Mouse (Mus musculus): ENCODE data around the gene Cntn1. TPM values are rescaled to one million over a fixed set of nuclear protein-coding genes. Genes with fewer than 3 reads are reported as not detected.

Cntn1 gene
- total and polyA plus RNA-seq, 3 experiments, result 0.11 TPM; not detected in 2

- ATAC-seq (ENCODE audit: extremely low read depth, insufficient number of reproducible peaks, low FRiP score, poor library complexity, severe bottlenecking), result no peak
- Histone ChIP-seq H3K4me1 (ENCODE audit: insufficient read depth, low read depth, low read length) (no peaks in the 10 kb centered on the region), H3K9me3 (replicated peaks) (peaks cover 20% of the 10 kb centered on the region), H3K36me3 (replicated peaks) (no peaks in the 10 kb centered on the region), H3K4me3 (ENCODE audit: low read depth, low read length) (no peak overlapping the region), H3K27me3 (ENCODE audit: insufficient read depth, low read length) (no peaks in the 10 kb centered on the region)
- TF ChIP-seq CTCF (IDR thresholded peaks at IDR 0.05; ENCODE audit: low read depth, low read length), result no peak
- TF ChIP-seq POLR2AphosphoS5 (IDR thresholded peaks at IDR 0.05; ENCODE audit: insufficient replicate concordance, low read depth, low read length), result no peak
- TF ChIP-seq GATA1 (IDR thresholded peaks at IDR 0.05; ENCODE audit: borderline replicate concordance, low read length), result no peak
- no peak for TF ChIP-seq TAL1 (conservative IDR thresholded peaks at IDR 0.05; ENCODE audit: low read depth, low read length)
- no peak for TF ChIP-seq GATA2 (IDR thresholded peaks at IDR 0.05; ENCODE audit: borderline replicate concordance, low read depth, low read length)
- DNase-seq (ENCODE audit: low spot score), result no peak
These were observed 109.8 kb downstream of the Cntn1 start for GRCm38 (mm10) chr15:92160855-92161162.

- H3K9me3 ChIP-seq (replicated peaks), result peaks cover 22% of the 10 kb centered on the region
- no peaks in the 10 kb centered on the region for H3K27me3 ChIP-seq (ENCODE audit: insufficient read depth, low read length)
- no peak overlapping the region for H3K4me3 ChIP-seq (ENCODE audit: low read depth, low read length)
- no peak for TF ChIP-seq TAL1 (conservative IDR thresholded peaks at IDR 0.05; ENCODE audit: low read depth, low read length)
- no peak for TF ChIP-seq POLR2AphosphoS5 (IDR thresholded peaks at IDR 0.05; ENCODE audit: insufficient replicate concordance, low read depth, low read length)
- TF ChIP-seq CTCF (IDR thresholded peaks at IDR 0.05; ENCODE audit: low read depth, low read length), result no peak
- TF ChIP-seq GATA1 (IDR thresholded peaks at IDR 0.05; ENCODE audit: borderline replicate concordance, low read length), result no peak
- no peak for TF ChIP-seq GATA2 (IDR thresholded peaks at IDR 0.05; ENCODE audit: borderline replicate concordance, low read depth, low read length)
- DNase-seq (ENCODE audit: low spot score), result no peak
- H3K4me1 ChIP-seq (ENCODE audit: insufficient read depth, low read depth, low read length), result no peaks in the 10 kb centered on the region
- ATAC-seq (ENCODE audit: extremely low read depth, insufficient number of reproducible peaks, low FRiP score, poor library complexity, severe bottlenecking), result no peak
- H3K36me3 ChIP-seq (replicated peaks), result no peaks in the 10 kb centered on the region
These were observed 110.4 kb downstream of the Cntn1 start for GRCm38 (mm10) chr15:92161163-92162025.

- TF ChIP-seq TAL1 (conservative IDR thresholded peaks at IDR 0.05; ENCODE audit: low read depth, low read length), result no peak
- TF ChIP-seq GATA1 (IDR thresholded peaks at IDR 0.05; ENCODE audit: borderline replicate concordance, low read length), result no peak
- TF ChIP-seq POLR2AphosphoS5 (IDR thresholded peaks at IDR 0.05; ENCODE audit: insufficient replicate concordance, low read depth, low read length), result no peak
- no peak for TF ChIP-seq GATA2 (IDR thresholded peaks at IDR 0.05; ENCODE audit: borderline replicate concordance, low read depth, low read length)
- TF ChIP-seq CTCF (IDR thresholded peaks at IDR 0.05; ENCODE audit: low read depth, low read length), result no peak
- ATAC-seq (ENCODE audit: extremely low read depth, insufficient number of reproducible peaks, low FRiP score, poor library complexity, severe bottlenecking), result no peak
- Histone ChIP-seq H3K4me1 (ENCODE audit: insufficient read depth, low read depth, low read length) (no peaks in the 10 kb centered on the region), H3K36me3 (replicated peaks) (no peaks in the 10 kb centered on the region), H3K27me3 (ENCODE audit: insufficient read depth, low read length) (no peaks in the 10 kb centered on the region), H3K4me3 (ENCODE audit: low read depth, low read length) (no peak overlapping the region), H3K9me3 (replicated peaks) (peaks cover 24% of the 10 kb centered on the region)
- DNase-seq (ENCODE audit: low spot score), result no peak
These were observed 111.9 kb downstream of the Cntn1 start for GRCm38 (mm10) chr15:92162835-92163234.

GRCm38 (mm10) chr15:92164127-92164526 is 113.2 kb downstream of the Cntn1 start:
- H3K9me3 ChIP-seq (replicated peaks), result peaks cover 24% of the 10 kb centered on the region
- DNase-seq (ENCODE audit: low spot score) (no peak), ATAC-seq (ENCODE audit: extremely low read depth, insufficient number of reproducible peaks, low FRiP score, poor library complexity, severe bottlenecking) (no peak)
- no peaks in the 10 kb centered on the region for H3K27me3 ChIP-seq (ENCODE audit: insufficient read depth, low read length)
- H3K4me3 ChIP-seq (ENCODE audit: low read depth, low read length), result no peak overlapping the region
- no peaks in the 10 kb centered on the region for H3K4me1 ChIP-seq (ENCODE audit: insufficient read depth, low read depth, low read length)
- no peak for TF ChIP-seq GATA2 (IDR thresholded peaks at IDR 0.05; ENCODE audit: borderline replicate concordance, low read depth, low read length)
- TF ChIP-seq CTCF (IDR thresholded peaks at IDR 0.05; ENCODE audit: low read depth, low read length), result no peak
- TF ChIP-seq TAL1 (conservative IDR thresholded peaks at IDR 0.05; ENCODE audit: low read depth, low read length), result no peak
- no peak for TF ChIP-seq GATA1 (IDR thresholded peaks at IDR 0.05; ENCODE audit: borderline replicate concordance, low read length)
- TF ChIP-seq POLR2AphosphoS5 (IDR thresholded peaks at IDR 0.05; ENCODE audit: insufficient replicate concordance, low read depth, low read length), result no peak
- H3K36me3 ChIP-seq (replicated peaks), result no peaks in the 10 kb centered on the region

GRCm38 (mm10) chr15:92166266-92166665 is 115.3 kb downstream of the Cntn1 start:
- H3K9me3 ChIP-seq (replicated peaks), result peaks cover 18% of the 10 kb centered on the region
- DNase-seq (ENCODE audit: low spot score) (no peak), ATAC-seq (ENCODE audit: extremely low read depth, insufficient number of reproducible peaks, low FRiP score, poor library complexity, severe bottlenecking) (no peak)
- no peaks in the 10 kb centered on the region for H3K36me3 ChIP-seq (replicated peaks)
- H3K4me3 ChIP-seq (ENCODE audit: low read depth, low read length), result no peak overlapping the region
- H3K27me3 ChIP-seq (ENCODE audit: insufficient read depth, low read length), result no peaks in the 10 kb centered on the region
- TF ChIP-seq CTCF (IDR thresholded peaks at IDR 0.05; ENCODE audit: low read depth, low read length) (no peak), TAL1 (conservative IDR thresholded peaks at IDR 0.05; ENCODE audit: low read depth, low read length) (no peak), GATA2 (IDR thresholded peaks at IDR 0.05; ENCODE audit: borderline replicate concordance, low read depth, low read length) (no peak), GATA1 (IDR thresholded peaks at IDR 0.05; ENCODE audit: borderline replicate concordance, low read length) (no peak), POLR2AphosphoS5 (IDR thresholded peaks at IDR 0.05; ENCODE audit: insufficient replicate concordance, low read depth, low read length) (no peak)
- no peaks in the 10 kb centered on the region for H3K4me1 ChIP-seq (ENCODE audit: insufficient read depth, low read depth, low read length)

- DNase-seq (ENCODE audit: low spot score), result no peak
- no peak for ATAC-seq (ENCODE audit: extremely low read depth, insufficient number of reproducible peaks, low FRiP score, poor library complexity, severe bottlenecking)
- Histone ChIP-seq H3K9me3 (replicated peaks) (peaks cover 13% of the 10 kb centered on the region), H3K36me3 (replicated peaks) (no peaks in the 10 kb centered on the region), H3K4me3 (ENCODE audit: low read depth, low read length) (no peak overlapping the region), H3K4me1 (ENCODE audit: insufficient read depth, low read depth, low read length) (no peaks in the 10 kb centered on the region), H3K27me3 (ENCODE audit: insufficient read depth, low read length) (no peaks in the 10 kb centered on the region)
- TF ChIP-seq CTCF (IDR thresholded peaks at IDR 0.05; ENCODE audit: low read depth, low read length) (no peak), GATA1 (IDR thresholded peaks at IDR 0.05; ENCODE audit: borderline replicate concordance, low read length) (no peak), POLR2AphosphoS5 (IDR thresholded peaks at IDR 0.05; ENCODE audit: insufficient replicate concordance, low read depth, low read length) (no peak), TAL1 (conservative IDR thresholded peaks at IDR 0.05; ENCODE audit: low read depth, low read length) (no peak), GATA2 (IDR thresholded peaks at IDR 0.05; ENCODE audit: borderline replicate concordance, low read depth, low read length) (no peak)
These were observed 124.8 kb downstream of the Cntn1 start for GRCm38 (mm10) chr15:92175739-92176138.

Data from G1E (cell line).